Mouse (Mus musculus) adipose tissue, adult 10 weeks (tissue): Measurements from ENCODE around the gene Olfr630. TPM values are rescaled to one million over a fixed set of nuclear protein-coding genes. Genes with fewer than 3 reads are reported as not detected.

Experiments used
- polyA plus RNA-seq: library from polyadenylated mRNA; stranded (reverse); fragments of 350-450 nt; fragmentation: Illumina TruSeq; extraction: RNeasy Lipid Tissue Mini Kit (QIAGEN cat#74804); gene quantifications from one replicate; pipeline ENCODE4 v1.2.3, GENCODE M21; 2014; ENCODE audit warnings: low read depth, low replicate concordance

Gene Olfr630
- not detected for polyA plus RNA-seq

DNA sequence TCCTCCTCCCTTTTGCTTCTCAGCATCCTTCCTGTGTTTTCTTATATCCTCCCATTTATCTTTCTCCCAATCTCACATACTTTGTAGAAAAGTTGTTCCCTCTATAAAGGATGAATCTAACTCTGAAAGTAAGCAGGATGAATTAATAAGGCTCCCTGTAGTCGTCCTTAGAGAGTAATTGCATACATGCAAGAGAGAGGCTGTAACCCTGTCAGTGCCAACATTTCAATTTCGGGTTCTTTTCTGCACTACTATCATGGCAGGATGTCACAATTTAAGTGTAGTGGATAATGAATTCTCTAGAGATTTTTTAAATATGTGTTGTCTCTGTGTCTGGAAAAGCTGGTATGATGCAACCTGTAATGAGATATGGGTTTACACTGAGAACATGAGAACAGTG is at the start of gene Olfr630:
Olfr630 (minus strand) TSS at position 101 of the 400 bp plus-strand sequence.

DNA sequence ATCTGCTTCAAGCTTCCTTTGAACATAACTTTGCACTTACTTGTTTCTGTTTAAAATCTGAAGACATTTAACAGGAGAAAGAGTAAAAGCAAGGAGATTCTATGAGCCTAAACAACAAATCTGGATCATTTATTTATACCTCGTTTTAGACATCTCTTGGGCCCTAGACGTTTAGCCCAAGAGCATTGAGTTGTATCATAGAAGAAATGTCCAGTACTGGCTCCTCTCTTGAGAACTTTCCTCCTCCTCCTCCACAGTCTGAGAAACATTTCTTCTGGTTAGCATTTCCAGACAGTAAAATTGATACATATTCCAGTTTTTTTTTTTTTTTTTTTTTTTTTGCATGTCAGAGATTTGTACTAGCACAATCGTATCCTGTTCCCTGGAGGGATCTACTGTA is 34.6 kb upstream of the Olfr630 start, which contains the start of gene Olfr67:
Olfr67 (minus strand) TSS at position 101 of the 400 bp plus-strand sequence.

DNA sequence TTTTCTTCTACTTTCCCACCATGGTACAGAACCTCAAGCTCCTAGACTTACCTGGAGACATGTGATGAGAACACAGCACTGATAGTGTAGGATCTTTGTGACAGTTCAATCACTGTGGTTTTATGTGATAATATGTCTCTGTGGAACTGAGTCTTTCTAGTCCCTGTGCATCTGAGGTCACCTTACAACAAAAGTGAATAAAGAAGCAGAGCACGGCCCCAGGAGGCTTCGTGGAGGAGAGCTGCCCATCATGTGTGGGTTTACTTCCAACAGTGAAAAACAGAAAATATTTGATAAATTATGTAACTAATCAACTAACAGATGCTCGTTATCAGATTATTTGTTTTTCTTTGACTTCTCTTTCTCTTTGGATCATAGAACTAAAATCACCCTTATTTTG is 22.5 kb upstream of the Olfr630 start, which contains the start of gene Olfr68:
Olfr68 (minus strand) TSS at position 101 of the 400 bp plus-strand sequence.

DNA sequence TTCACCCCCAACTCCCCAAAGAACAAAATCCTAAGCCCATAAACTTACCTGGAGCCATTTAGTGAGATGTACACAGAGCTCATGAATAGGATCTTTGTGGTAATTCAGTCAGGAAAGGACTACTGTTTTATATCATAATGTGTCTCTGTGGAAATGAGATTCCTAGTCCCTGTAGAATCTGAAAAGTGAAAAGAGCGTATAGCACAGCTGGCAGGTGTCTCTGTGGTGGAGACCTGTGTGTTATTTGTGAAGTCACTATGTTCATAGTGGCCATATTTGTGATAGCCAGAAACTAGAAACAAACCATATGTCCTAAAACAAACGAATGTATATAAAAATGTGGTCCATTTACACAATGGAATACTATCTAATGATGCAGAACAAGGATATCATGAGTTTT is 14.4 kb upstream of the Olfr630 start, which contains the start of gene Olfr69:
Olfr69 (minus strand) TSS at position 101 of the 400 bp plus-strand sequence.

DNA sequence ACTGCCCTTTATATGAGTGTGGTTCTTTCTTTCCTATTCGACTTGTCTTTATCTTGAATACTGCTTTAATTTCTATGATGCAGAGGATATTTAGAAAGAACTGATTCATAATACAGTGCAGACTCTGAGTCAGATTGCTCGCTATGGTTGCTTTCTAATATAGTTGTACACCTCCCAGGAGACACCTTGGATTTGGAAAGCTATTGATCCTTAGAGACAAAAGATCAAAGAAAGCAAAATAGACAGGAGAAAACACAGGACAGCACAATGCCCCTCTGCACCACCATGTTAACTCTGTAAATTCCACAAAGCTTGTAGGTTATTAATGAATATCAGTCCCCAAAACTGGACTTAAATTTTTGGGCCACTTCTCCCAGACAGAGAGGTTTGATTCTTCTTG is 12.3 kb downstream of the Olfr630 start, which contains the start of gene Olfr629:
Olfr629 (minus strand) TSS at position 101 of the 400 bp plus-strand sequence.

DNA sequence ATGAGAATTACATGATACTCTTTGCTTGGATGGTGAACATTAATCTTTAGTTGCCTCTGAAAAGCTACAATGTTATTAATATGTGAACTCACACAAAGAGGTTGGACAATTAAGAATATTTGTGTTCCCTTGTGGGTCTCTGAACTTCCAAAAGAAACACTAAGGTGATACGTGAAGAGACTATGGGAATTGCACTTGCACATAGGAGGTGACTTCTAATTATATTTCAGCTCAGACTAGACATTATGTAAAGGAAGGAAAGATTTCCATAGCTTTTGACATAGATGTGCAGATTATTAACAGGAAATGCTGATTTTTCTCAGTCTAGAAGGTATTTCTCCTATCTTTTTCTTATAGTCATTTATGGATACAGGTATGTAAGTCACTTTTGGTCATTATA is 27.1 kb downstream of the Olfr630 start, which contains the start of gene Olfr628:
Olfr628 (plus strand) TSS at position 301 of the 400 bp plus-strand sequence.

DNA sequence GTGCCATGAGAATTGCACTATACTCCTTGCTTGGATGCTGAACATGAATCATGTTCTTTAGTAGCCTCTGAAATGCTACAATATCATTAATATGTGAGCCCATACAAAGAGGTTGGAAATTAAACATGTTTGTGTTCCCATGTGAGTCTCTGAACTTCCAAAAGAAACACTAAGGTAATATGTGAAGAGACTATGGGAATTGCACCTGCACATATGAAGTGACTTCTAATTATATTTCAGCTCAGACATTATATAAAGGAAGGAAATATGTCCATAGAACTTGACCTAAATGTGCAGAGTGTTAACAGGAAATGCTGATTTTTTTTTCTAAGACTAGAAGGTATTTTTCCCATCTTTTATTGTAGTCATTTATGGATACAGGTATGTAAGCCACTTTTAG is 42.8 kb downstream of the Olfr630 start, which contains the start of gene Olfr243:
Olfr243 (plus strand) TSS at position 301 of the 400 bp plus-strand sequence.

Other genes with a start within 250 kb of the Olfr630 start
- gene Olfr610, start 245.2 kb downstream of the Olfr630 start, polyA plus RNA-seq, result not detected
- gene Olfr611, start 236.5 kb downstream of the Olfr630 start, polyA plus RNA-seq, result not detected
- not detected for gene Olfr612, start 214.6 kb downstream of the Olfr630 start, polyA plus RNA-seq
- not detected for gene Olfr613, start 209.3 kb downstream of the Olfr630 start, polyA plus RNA-seq
- gene Olfr615, start 201.3 kb downstream of the Olfr630 start, polyA plus RNA-seq, result not detected
- gene Olfr616, start 188.2 kb downstream of the Olfr630 start, polyA plus RNA-seq, result not detected
- gene Olfr617, start 184.3 kb downstream of the Olfr630 start, polyA plus RNA-seq, result not detected
- gene Olfr618, start 167.2 kb downstream of the Olfr630 start, polyA plus RNA-seq, result not detected
- not detected for gene Olfr619, start 156.8 kb downstream of the Olfr630 start, polyA plus RNA-seq
- gene Olfr620, start 144.8 kb downstream of the Olfr630 start, polyA plus RNA-seq, result not detected
- gene Olfr622, start 114.6 kb downstream of the Olfr630 start, polyA plus RNA-seq, result not detected
- gene Olfr623, start 93.6 kb downstream of the Olfr630 start, polyA plus RNA-seq, result not detected
- 0.11 TPM for gene Olfr624, start 86.1 kb downstream of the Olfr630 start, polyA plus RNA-seq
- not detected for gene Olfr625-ps1, start 74.6 kb downstream of the Olfr630 start, polyA plus RNA-seq
- gene Olfr243, start 42.7 kb downstream of the Olfr630 start, polyA plus RNA-seq, result not detected
- gene Olfr628, start 27.0 kb downstream of the Olfr630 start, polyA plus RNA-seq, result not detected
- not detected for gene Olfr629, start 12.4 kb downstream of the Olfr630 start, polyA plus RNA-seq
- gene Olfr69, start 14.3 kb upstream of the Olfr630 start, polyA plus RNA-seq, result not detected
- not detected for gene Olfr68, start 22.4 kb upstream of the Olfr630 start, polyA plus RNA-seq
- gene Olfr67, start 34.5 kb upstream of the Olfr630 start, polyA plus RNA-seq, result not detected
- 353 TPM for gene Hbb-bt, start 56.7 kb upstream of the Olfr630 start, polyA plus RNA-seq
- gene Hbb-bs, start 70.8 kb upstream of the Olfr630 start, polyA plus RNA-seq, result 2,394 TPM
- gene Hbb-bh2, start 83.2 kb upstream of the Olfr630 start, polyA plus RNA-seq, result not detected
- gene Hbb-bh1, start 85.8 kb upstream of the Olfr630 start, polyA plus RNA-seq, result not detected
- gene Hbb-y, start 95.9 kb upstream of the Olfr630 start, polyA plus RNA-seq, result not detected
- not detected for gene Olfr66, start 128.9 kb upstream of the Olfr630 start, polyA plus RNA-seq
- gene Olfr64, start 137.2 kb upstream of the Olfr630 start, polyA plus RNA-seq, result not detected
- not detected for gene Olfr65, start 146.2 kb upstream of the Olfr630 start, polyA plus RNA-seq
- not detected for gene Olfr631, start 171.5 kb upstream of the Olfr630 start, polyA plus RNA-seq
- gene Olfr632, start 177.0 kb upstream of the Olfr630 start, polyA plus RNA-seq, result not detected
- not detected for gene Olfr633, start 187.1 kb upstream of the Olfr630 start, polyA plus RNA-seq
- gene Olfr635, start 213.8 kb upstream of the Olfr630 start, polyA plus RNA-seq, result not detected
- not detected for gene Olfr638, start 241.4 kb upstream of the Olfr630 start, polyA plus RNA-seq